Mouse (Mus musculus) forebrain, postnatal 0 days (tissue): ENCODE measurements at regions not wholly inside any gene's neighbourhood (a gene's known extent, or its start where the extent isn't known, plus 50 kb on each side); places are given as distances from the start of the nearest gene placed in this dataset.

Experiments used
- ATAC-seq: fragments of 200-750 bp; cut with Nextera tagmentation; 2 replicates; pipeline ENCODE4 v1.8.0; 2017; ENCODE audit warnings: mild to moderate bottlenecking, moderate library complexity
- DNase-seq: peaks from one replicate; pipeline ENCODE4 v3.0.0-alpha.2; 2015
- H3K27ac ChIP-seq: fragments of 300-500 bp; sonication (generic); 2 replicates; pipeline ENCODE4 v1.5.1; 2014; ENCODE audit warnings: low read depth, mild to moderate bottlenecking, antibody characterized with exemption, low read length, moderate library complexity, mixed read lengths
- H3K27me3 ChIP-seq: fragments of 300-500 bp; sonication (generic); 2 replicates; pipeline ENCODE4 v1.6.1; 2014; ENCODE audit warnings: mild to moderate bottlenecking, low read length, mixed read lengths; ENCODE audit not compliant: insufficient read depth
- H3K36me3 ChIP-seq: fragments of 300-500 bp; sonication (generic); 2 replicates; pipeline ENCODE4 v1.6.1; 2014; ENCODE audit warnings: mild to moderate bottlenecking, moderate library complexity; ENCODE audit not compliant: insufficient read depth
- H3K4me1 ChIP-seq: fragments of 300-500 bp; sonication (generic); 2 replicates; pipeline ENCODE4 v1.6.1; 2014; ENCODE audit warnings: antibody characterized with exemption; ENCODE audit not compliant: insufficient read depth
- H3K4me2 ChIP-seq: fragments of 300-500 bp; sonication (generic); 2 replicates; pipeline ENCODE4 v1.6.1; 2014; ENCODE audit warnings: low read depth, mild to moderate bottlenecking, moderate library complexity
- H3K4me3 ChIP-seq: fragments of 300-500 bp; sonication (generic); 2 replicates; pipeline ENCODE4 v1.5.1; 2014; ENCODE audit warnings: low read depth, low read length, mixed read lengths
- H3K9ac ChIP-seq: fragments of 300-500 bp; sonication (generic); 2 replicates; pipeline ENCODE4 v1.6.1; 2014; ENCODE audit warnings: mild to moderate bottlenecking
- H3K9me3 ChIP-seq: fragments of 300-500 bp; sonication (generic); 2 replicates; pipeline ENCODE4 v1.6.1; 2016; ENCODE audit warnings: low read length
- CTCF ChIP-seq: sonication (generic); IDR thresholded peaks from 2 replicates; pipeline ENCODE4 v1.5.1; 2016; ENCODE audit warnings: antibody characterized with exemption, control low read depth, low read depth
- WGBS: fragments of 180-500 bp; shearing (Covaris S2); extraction: QIAGEN DNeasy Blood & Tissue Kit; methylation state at CpG from one replicate; pipeline ENCODE4 v1.1.7; 2014; 5-methylcytosine and 5-hydroxymethylcytosine counted together

GRCm38 (mm10) chr3:147063578-147064442 lies 211.6 kb downstream of the Ttll7 start:
- Histone ChIP-seq H3K4me3 (no peak overlapping the region), H3K9ac (no peak overlapping the region), H3K27ac (no peak overlapping the region), H3K27me3 (no peaks in the 10 kb centered on the region), H3K4me2 (no peak overlapping the region), H3K9me3 (no peaks in the 10 kb centered on the region), H3K4me1 (no peaks in the 10 kb centered on the region), H3K36me3 (no peaks in the 10 kb centered on the region)
- peak; percentile 73 for DNase-seq
- TF ChIP-seq CTCF, result no peak
- peak; percentile 80 for ATAC-seq
- WGBS, result 23% methylated on average over 16 of the region's 16 CpGs

GRCm38 (mm10) chr3:147064443-147064868 lies 212.3 kb downstream of the Ttll7 start:
- H3K4me1 ChIP-seq, result no peaks in the 10 kb centered on the region
- H3K4me2 ChIP-seq, result no peak overlapping the region
- no peak for DNase-seq
- H3K9me3 ChIP-seq, result no peaks in the 10 kb centered on the region
- TF ChIP-seq CTCF, result no peak
- ATAC-seq, result no peak
- WGBS, result 18% methylated on average over 3 of the region's 3 CpGs
- H3K36me3 ChIP-seq, result no peaks in the 10 kb centered on the region
- no peak overlapping the region for H3K27ac ChIP-seq
- H3K4me3 ChIP-seq, result no peak overlapping the region
- no peak overlapping the region for H3K9ac ChIP-seq
- H3K27me3 ChIP-seq, result no peaks in the 10 kb centered on the region

GRCm38 (mm10) chr3:147070972-147071371 lies 218.8 kb downstream of the Ttll7 start:
- Histone ChIP-seq H3K9me3 (no peaks in the 10 kb centered on the region), H3K4me2 (no peak overlapping the region), H3K9ac (no peak overlapping the region), H3K4me3 (no peak overlapping the region), H3K27ac (no peak overlapping the region), H3K36me3 (no peaks in the 10 kb centered on the region), H3K4me1 (no peaks in the 10 kb centered on the region), H3K27me3 (no peaks in the 10 kb centered on the region)
- DNase-seq (no peak), ATAC-seq (no peak)
- 83% methylated on average over 2 of the region's 2 CpGs for WGBS
- no peak for TF ChIP-seq CTCF

GRCm38 (mm10) chr3:147080197-147080596 lies 228.0 kb downstream of the Ttll7 start:
- Histone ChIP-seq H3K27me3 (no peaks in the 10 kb centered on the region), H3K9ac (no peak overlapping the region), H3K9me3 (no peaks in the 10 kb centered on the region), H3K36me3 (no peaks in the 10 kb centered on the region), H3K27ac (no peak overlapping the region), H3K4me1 (peaks cover 13% of the 10 kb centered on the region; the same call in 1 of the 2 replicates), H3K4me3 (no peak overlapping the region), H3K4me2 (no peak overlapping the region)
- peak; percentile 61; the same call in 1 of the 2 replicates for ATAC-seq
- no peak for TF ChIP-seq CTCF
- peak; percentile 40 for DNase-seq
- 36% methylated on average over 3 of the region's 3 CpGs for WGBS

GRCm38 (mm10) chr3:147080768-147081448 lies 228.7 kb downstream of the Ttll7 start:
- WGBS, result 57% methylated on average over 4 of the region's 4 CpGs
- TF ChIP-seq CTCF, result no peak

DNA sequence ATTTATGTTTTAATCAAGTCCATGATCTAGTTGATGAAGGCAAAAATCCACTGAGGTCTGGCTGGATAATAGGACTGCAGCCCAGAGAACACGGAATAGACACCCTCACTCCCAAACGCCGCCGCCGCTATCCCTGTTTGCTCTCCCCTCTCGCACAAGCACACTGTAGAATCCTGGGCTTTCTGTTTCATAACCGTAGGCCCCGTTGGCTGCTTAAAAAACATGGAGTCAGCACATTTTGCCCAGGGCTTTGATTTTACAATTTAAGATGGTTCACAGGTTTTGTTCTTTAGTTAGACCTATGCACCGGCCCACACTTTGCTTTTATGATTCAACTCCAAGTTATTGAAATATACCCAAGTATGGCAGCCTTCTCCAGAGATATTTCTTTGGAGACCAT lies 229.6 kb downstream of the Ttll7 start:
- no peak for TF ChIP-seq CTCF
- Histone ChIP-seq H3K9me3 (no peaks in the 10 kb centered on the region), H3K4me1 (peaks cover 13% of the 10 kb centered on the region; the same call in 1 of the 2 replicates), H3K27me3 (no peaks in the 10 kb centered on the region), H3K27ac (no peak overlapping the region), H3K36me3 (no peaks in the 10 kb centered on the region), H3K4me2 (no peak overlapping the region), H3K9ac (no peak overlapping the region), H3K4me3 (no peak overlapping the region)
- DNase-seq (no peak), ATAC-seq (no peak)
- 57% methylated on average over 9 of the region's 9 CpGs for WGBS

More at GRCm38 (mm10) chr3:147080768-147081448, 228.7 kb downstream of the Ttll7 start:
- Histone ChIP-seq H3K4me2 (no peak overlapping the region), H3K4me1 (peaks cover 13% of the 10 kb centered on the region; the same call in 1 of the 2 replicates), H3K9ac (no peak overlapping the region), H3K27ac (no peak overlapping the region), H3K4me3 (no peak overlapping the region), H3K36me3 (no peaks in the 10 kb centered on the region), H3K27me3 (no peaks in the 10 kb centered on the region), H3K9me3 (no peaks in the 10 kb centered on the region)
- DNase-seq, result no peak
- no peak for ATAC-seq
